Mouse (Mus musculus) adrenal gland, postnatal 25 days (tissue): Measurements from ENCODE around the gene Cops3. TPM values are rescaled to one million over a fixed set of nuclear protein-coding genes. Genes with fewer than 3 reads are reported as not detected.

Experiments used
- DNase-seq: peaks from one replicate; pipeline ENCODE4 v3.0.0; 2021; ENCODE audit warnings: mixed read lengths
- total RNA-seq: library from RNA; stranded (reverse); gene quantifications from 2 replicates; pipeline ENCODE4 v1.2.3, GENCODE M21; 2021

Gene Cops3
- total RNA-seq, 1 experiment from 2014 or later, result 105 TPM

GRCm38 (mm10) chr11:59777259-59777658 lies 62.4 kb downstream of the Cops3 start:
- no peak for DNase-seq

- DNase-seq, result no peak
Measured at GRCm38 (mm10) chr11:59775435-59776148, 64.0 kb downstream of the Cops3 start.

- no peak for DNase-seq
Measured at GRCm38 (mm10) chr11:59774522-59774921, 65.1 kb downstream of the Cops3 start.

GRCm38 (mm10) chr11:59772902-59773301 lies 66.7 kb downstream of the Cops3 start:
- DNase-seq, result no peak

- no peak for DNase-seq
Measured at GRCm38 (mm10) chr11:59772291-59772690, 67.3 kb downstream of the Cops3 start.

GRCm38 (mm10) chr11:59770753-59771152 lies 68.9 kb downstream of the Cops3 start:
- no peak for DNase-seq

- DNase-seq, result peak; percentile 26
Measured at GRCm38 (mm10) chr11:59769738-59770137, 69.9 kb downstream of the Cops3 start.

GRCm38 (mm10) chr11:59769307-59769706 lies 70.3 kb downstream of the Cops3 start:
- DNase-seq, result no peak

Other genes with a start within 250 kb of the Cops3 start
- gene Olfr223, start 246.5 kb downstream of the Cops3 start, total RNA-seq, result not detected in 2 replicates
- 224 and 228 TPM in 2 replicates for gene Mprip, start 178.5 kb downstream of the Cops3 start, total RNA-seq
- 4.1 and 4.6 TPM in 2 replicates for gene Pld6, start 52.2 kb downstream of the Cops3 start, total RNA-seq
- gene Flcn, start 29.8 kb downstream of the Cops3 start, total RNA-seq, result 50.9 and 52.6 TPM in 2 replicates
- gene Nt5m, start 391 bp downstream of the Cops3 start, total RNA-seq, result 26.7 and 30.1 TPM in 2 replicates
- gene Med9, start 108.4 kb upstream of the Cops3 start, total RNA-seq, result 26.5 and 32.9 TPM in 2 replicates
- 21.7 and 26.5 TPM in 2 replicates for gene Rasd1, start 125.1 kb upstream of the Cops3 start, total RNA-seq
- 5.1 and 16.5 TPM in 2 replicates for gene Pemt, start 206.7 kb upstream of the Cops3 start, total RNA-seq